Mouse (Mus musculus) kidney, embryonic 15.5 days (tissue): ENCODE results near the gene Maip1. TPM values are rescaled to one million over a fixed set of nuclear protein-coding genes. Genes with fewer than 3 reads are reported as not detected.
A peak's percentile ranks its signal among the peaks of the same experiment; 100 is the strongest.

ENCODE experiments used
- ATAC-seq: fragments of 200-750 bp; cut with Nextera tagmentation; replicated peaks from 2 replicates; pipeline ENCODE4 v1.8.0; 2017; ENCODE audit warnings: moderate TSS enrichment; ENCODE audit not compliant: low FRiP score
- H3K27ac ChIP-seq: fragments of 300-500 bp; sonication (generic); 2 replicates; pipeline ENCODE4 v1.5.1; 2015; ENCODE audit warnings: mild to moderate bottlenecking, inconsistent platforms
- H3K27me3 ChIP-seq: fragments of 300-500 bp; sonication (generic); 2 replicates; pipeline ENCODE4 v1.6.1; 2015; ENCODE audit warnings: inconsistent platforms
- H3K36me3 ChIP-seq: fragments of 300-500 bp; sonication (generic); 2 replicates; pipeline ENCODE4 v1.6.1; 2015; ENCODE audit warnings: inconsistent platforms
- H3K4me1 ChIP-seq: fragments of 300-500 bp; sonication (generic); 2 replicates; pipeline ENCODE4 v1.6.1; 2015; ENCODE audit warnings: inconsistent platforms
- H3K4me2 ChIP-seq: fragments of 300-500 bp; sonication (generic); 2 replicates; pipeline ENCODE4 v1.6.1; 2015; ENCODE audit warnings: moderate library complexity, mild to moderate bottlenecking, inconsistent platforms
- H3K4me3 ChIP-seq: fragments of 300-500 bp; sonication (generic); replicated peaks from 2 replicates; pipeline ENCODE4 v1.5.1; 2015; ENCODE audit warnings: mild to moderate bottlenecking, inconsistent platforms
- H3K9ac ChIP-seq: fragments of 300-500 bp; sonication (generic); 2 replicates; pipeline ENCODE4 v1.6.1; 2015; ENCODE audit warnings: mild to moderate bottlenecking, inconsistent platforms
- H3K9me3 ChIP-seq: fragments of 300-500 bp; sonication (generic); replicated peaks from 2 replicates; pipeline ENCODE4 v1.6.1; 2016; ENCODE audit warnings: inconsistent platforms
- WGBS: fragments of 180-500 bp; shearing (Covaris S2); methylation state at CpG from one replicate; pipeline ENCODE4 v1.1.7; 2015; ENCODE audit warnings: mixed read lengths; 5-methylcytosine and 5-hydroxymethylcytosine counted together
- polyA plus RNA-seq: library from polyadenylated mRNA; unstranded; fragments of >200 nt; fragmentation: Nextera tagmentation; extraction: Ambion mirVana; gene quantifications from 2 replicates; pipeline ENCODE4 v1.2.1, GENCODE M21; 2015

The Maip1 gene
- polyA plus RNA-seq, result 20.4 and 21.8 TPM in 2 replicates

DNA sequence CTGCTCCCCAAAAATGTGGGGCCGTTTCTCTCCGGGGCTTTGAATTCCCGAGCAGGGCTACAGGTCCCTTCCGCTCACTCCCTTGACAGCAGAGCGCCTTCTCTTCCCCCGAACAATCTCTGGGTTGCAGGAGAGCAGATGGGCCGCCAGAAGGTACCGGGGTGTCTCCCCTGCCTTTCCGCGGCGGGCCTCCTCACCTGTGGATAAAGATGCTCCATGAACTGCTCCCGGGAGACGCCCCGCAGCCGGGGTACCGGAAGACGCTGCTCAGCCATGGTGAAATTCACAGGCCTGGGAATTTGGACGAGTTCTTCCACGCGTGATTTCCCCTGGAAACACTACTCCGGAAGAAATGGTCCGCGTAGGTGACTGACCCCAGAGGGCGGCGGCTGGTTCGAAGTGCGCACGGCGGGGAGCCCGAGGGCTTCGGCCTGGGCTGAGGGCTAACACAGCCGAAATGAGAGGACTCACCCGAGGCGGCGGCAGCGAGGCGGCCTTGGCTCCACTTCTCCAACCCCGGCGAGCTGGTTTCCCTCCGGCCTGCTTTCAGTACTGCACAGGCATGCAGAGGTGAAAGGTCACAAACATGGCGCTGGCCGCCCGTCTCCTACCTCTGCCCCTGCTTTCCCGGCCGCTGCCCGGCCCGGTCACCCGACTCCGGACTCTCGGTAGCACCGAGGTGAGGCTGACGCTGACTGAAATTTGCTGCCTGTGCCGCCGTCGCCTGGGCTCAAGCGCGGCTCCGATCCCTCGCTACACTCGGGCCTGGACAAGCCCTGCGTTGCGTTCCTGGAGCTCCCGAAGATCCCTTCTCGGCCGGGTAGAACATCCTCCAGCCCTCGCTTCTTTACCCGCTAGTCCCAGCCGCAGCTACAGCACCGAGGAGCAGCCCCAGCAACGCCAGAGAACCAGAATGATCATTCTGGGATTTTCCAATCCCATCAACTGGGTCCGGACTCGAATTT, at the start of gene Maip1, which contains the start of gene Tyw5:
Maip1 (plus strand) TSS at position 142 of the 965 bp plus-strand sequence.
Tyw5 (minus strand) TSS at position 915 of the 965 bp plus-strand sequence.
- Histone ChIP-seq H3K9me3 (no peaks in the 10 kb centered on the region), H3K9ac (peak within 1 kb of the TSS; percentile 86), H3K4me1 (peaks cover 26% of the 10 kb centered on the region), H3K4me3 (peak within 1 kb of the TSS; percentile 81), H3K36me3 (peaks cover 3% of the 10 kb centered on the region; the same call in 1 of the 2 replicates), H3K27ac (peak within 1 kb of the TSS; percentile 94), H3K27me3 (no peaks in the 10 kb centered on the region), H3K4me2 (peak within 1 kb of the TSS; percentile 74)
- WGBS, result 0% methylated on average over 72 of the region's 72 CpGs
- ATAC-seq, result peak; percentile 94

DNA sequence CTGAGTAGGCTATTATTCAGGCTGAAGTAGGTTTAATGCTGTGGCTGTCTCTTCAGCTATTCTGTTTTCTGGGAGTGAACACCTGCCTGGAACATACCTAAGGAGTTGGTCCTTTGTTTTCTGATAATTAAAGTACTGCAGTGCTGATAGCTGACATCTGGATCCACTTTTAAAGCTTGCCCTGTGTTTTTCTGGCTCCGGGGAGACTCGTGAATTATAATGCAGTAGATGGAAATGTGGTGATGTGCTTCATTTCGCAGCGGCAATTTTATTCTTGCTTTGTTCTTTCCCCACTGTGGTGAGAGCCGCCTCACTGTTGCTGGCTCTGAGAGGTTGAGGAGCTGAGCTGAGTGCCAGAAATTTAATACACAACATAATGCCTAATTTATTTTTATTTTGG, 47.6 kb upstream of the Maip1 start:
- no peak overlapping the region for H3K9ac ChIP-seq
- ATAC-seq, result no peak
- no peaks in the 10 kb centered on the region for H3K4me1 ChIP-seq
- no peak overlapping the region for H3K4me3 ChIP-seq
- WGBS, result 63% methylated on average over 5 of the region's 5 CpGs
- no peaks in the 10 kb centered on the region for H3K36me3 ChIP-seq
- no peaks in the 10 kb centered on the region for H3K27me3 ChIP-seq
- H3K27ac ChIP-seq, result no peak overlapping the region
- H3K4me2 ChIP-seq, result no peak overlapping the region
- no peaks in the 10 kb centered on the region for H3K9me3 ChIP-seq

DNA sequence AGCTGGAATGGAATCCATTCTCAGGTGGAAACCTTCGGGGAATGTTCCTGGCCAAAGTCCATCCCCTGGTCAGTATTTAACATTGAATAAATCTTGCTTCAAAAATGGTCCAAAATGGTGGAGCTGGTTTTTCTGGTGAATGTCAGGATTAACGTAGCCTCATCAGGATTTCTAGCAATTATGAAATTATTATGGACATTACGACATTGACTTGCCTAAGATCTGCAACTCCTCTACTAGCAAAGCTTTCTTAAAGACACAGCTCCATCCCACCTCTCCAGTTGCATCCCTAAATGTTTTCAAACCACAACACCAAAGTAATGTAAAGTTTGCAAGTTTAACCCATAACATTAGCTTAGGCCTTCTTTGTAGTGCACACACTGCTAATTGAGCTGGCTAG, 38.7 kb upstream of the Maip1 start:
- ATAC-seq, result no peak
- no peaks in the 10 kb centered on the region for H3K4me1 ChIP-seq
- H3K4me2 ChIP-seq, result no peak overlapping the region
- 87% methylated on average over 3 of the region's 3 CpGs for WGBS
- no peaks in the 10 kb centered on the region for H3K27me3 ChIP-seq
- H3K4me3 ChIP-seq, result no peak overlapping the region
- H3K36me3 ChIP-seq, result no peaks in the 10 kb centered on the region
- no peak overlapping the region for H3K27ac ChIP-seq
- H3K9me3 ChIP-seq, result no peaks in the 10 kb centered on the region
- no peak overlapping the region for H3K9ac ChIP-seq

DNA sequence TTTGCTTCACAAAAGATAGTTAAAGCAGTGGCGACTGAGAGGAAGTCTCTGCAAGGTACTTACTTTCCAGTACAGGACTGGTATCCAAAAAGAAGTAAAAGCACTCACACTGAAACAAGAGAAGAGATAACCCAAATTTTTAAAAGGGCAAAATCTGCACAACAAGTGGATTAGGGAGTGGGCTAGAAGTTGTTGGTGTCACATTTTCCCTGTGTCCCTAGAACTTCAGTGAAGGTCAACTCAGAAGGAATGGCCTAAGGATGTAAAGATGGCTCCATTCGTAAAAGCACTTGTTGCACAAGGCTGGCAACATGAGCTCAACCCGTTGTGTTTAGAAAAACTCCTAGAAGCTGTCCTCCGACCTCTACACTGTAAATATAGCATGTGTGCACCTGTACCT, 37.0 kb upstream of the Maip1 start:
- Histone ChIP-seq H3K4me2 (no peak overlapping the region), H3K9ac (no peak overlapping the region), H3K9me3 (no peaks in the 10 kb centered on the region), H3K27me3 (no peaks in the 10 kb centered on the region), H3K36me3 (no peaks in the 10 kb centered on the region; the same call in 1 of the 2 replicates), H3K27ac (no peak overlapping the region), H3K4me1 (no peaks in the 10 kb centered on the region), H3K4me3 (no peak overlapping the region)
- ATAC-seq, result no peak
- WGBS, result 81% methylated on average over 4 of the region's 4 CpGs

DNA sequence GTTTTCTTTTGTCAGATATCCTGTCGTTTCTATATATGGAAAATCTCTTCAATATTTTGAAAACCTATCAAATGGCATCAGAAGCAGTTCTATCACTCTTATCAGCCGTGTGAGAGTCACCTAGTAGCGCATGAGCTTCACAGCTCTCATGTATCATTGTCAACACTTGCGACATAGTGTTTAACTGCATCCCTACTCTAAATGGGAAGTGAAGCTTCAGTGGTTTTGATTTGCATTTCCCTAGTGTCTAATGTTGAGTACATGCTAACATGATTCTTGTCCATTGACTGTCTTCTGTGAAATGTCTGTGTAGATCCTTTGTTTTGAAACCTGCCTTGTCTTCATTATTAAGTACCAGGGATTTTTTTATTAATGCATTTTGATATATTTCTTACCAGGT, 35.7 kb upstream of the Maip1 start:
- Histone ChIP-seq H3K27ac (no peak overlapping the region), H3K4me2 (no peak overlapping the region), H3K4me1 (no peaks in the 10 kb centered on the region), H3K36me3 (no peaks in the 10 kb centered on the region; the same call in 1 of the 2 replicates), H3K27me3 (no peaks in the 10 kb centered on the region), H3K9ac (no peak overlapping the region), H3K9me3 (no peaks in the 10 kb centered on the region), H3K4me3 (no peak overlapping the region)
- WGBS, result 79% methylated on average over 4 of the region's 4 CpGs
- no peak for ATAC-seq

DNA sequence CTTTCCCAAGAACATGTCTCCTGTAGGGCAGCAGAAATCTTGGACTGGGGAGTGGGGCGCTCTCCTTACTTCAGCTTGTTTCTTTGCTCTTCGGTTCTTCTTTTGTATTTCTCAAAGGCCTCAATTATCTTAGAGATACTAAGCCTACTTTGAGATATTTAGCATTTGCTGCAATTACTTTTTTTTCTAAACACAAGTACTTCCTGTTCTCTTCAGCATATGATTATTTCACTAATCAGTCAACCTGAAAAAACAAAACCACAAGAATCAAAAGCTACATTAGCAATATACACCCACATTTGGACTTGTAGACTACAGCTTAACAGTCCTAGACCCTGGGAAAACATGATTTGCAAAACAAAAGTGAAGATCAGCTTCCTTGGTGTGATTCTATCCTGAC, 30.9 kb upstream of the Maip1 start:
- no peak for ATAC-seq
- Histone ChIP-seq H3K27ac (no peak overlapping the region), H3K36me3 (peaks cover 5% of the 10 kb centered on the region), H3K4me3 (no peak overlapping the region), H3K9ac (no peak overlapping the region), H3K4me1 (peaks cover 12% of the 10 kb centered on the region), H3K9me3 (no peaks in the 10 kb centered on the region), H3K27me3 (no peaks in the 10 kb centered on the region), H3K4me2 (no peak overlapping the region)
- whole genome bisulfite sequencing, result 90% methylated on average over 2 of the region's 2 CpGs

DNA sequence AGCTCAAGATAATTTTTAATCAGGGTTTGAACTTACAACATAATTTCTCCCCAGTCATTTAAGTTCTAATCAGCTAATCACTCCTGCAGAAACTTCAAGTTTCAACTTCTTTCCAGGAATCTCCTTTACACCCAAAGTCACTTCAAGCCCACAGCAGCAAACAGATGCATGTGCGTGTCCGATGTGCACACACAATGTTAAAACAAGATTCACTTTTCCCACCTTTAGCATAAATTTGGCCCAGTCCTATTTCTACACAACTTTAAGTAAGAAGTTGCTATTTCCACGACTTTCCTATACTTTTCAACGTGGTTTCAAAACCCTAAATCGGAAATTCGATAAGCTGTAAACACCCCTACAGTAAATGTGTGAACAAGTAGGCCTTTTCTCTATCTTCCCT, 29.3 kb upstream of the Maip1 start:
- no peaks in the 10 kb centered on the region for H3K27me3 ChIP-seq
- H3K9ac ChIP-seq, result peak overlapping the region; percentile 38; the same call in 1 of the 2 replicates
- no peaks in the 10 kb centered on the region for H3K9me3 ChIP-seq
- peak overlapping the region; percentile 95 for H3K4me3 ChIP-seq
- 66% methylated on average over 6 of the region's 6 CpGs for WGBS
- peaks cover 12% of the 10 kb centered on the region for H3K4me1 ChIP-seq
- H3K4me2 ChIP-seq, result peak overlapping the region; percentile 93
- H3K36me3 ChIP-seq, result peaks cover 5% of the 10 kb centered on the region
- ATAC-seq, result no peak
- H3K27ac ChIP-seq, result peak overlapping the region; percentile 38; the same call in 1 of the 2 replicates

DNA sequence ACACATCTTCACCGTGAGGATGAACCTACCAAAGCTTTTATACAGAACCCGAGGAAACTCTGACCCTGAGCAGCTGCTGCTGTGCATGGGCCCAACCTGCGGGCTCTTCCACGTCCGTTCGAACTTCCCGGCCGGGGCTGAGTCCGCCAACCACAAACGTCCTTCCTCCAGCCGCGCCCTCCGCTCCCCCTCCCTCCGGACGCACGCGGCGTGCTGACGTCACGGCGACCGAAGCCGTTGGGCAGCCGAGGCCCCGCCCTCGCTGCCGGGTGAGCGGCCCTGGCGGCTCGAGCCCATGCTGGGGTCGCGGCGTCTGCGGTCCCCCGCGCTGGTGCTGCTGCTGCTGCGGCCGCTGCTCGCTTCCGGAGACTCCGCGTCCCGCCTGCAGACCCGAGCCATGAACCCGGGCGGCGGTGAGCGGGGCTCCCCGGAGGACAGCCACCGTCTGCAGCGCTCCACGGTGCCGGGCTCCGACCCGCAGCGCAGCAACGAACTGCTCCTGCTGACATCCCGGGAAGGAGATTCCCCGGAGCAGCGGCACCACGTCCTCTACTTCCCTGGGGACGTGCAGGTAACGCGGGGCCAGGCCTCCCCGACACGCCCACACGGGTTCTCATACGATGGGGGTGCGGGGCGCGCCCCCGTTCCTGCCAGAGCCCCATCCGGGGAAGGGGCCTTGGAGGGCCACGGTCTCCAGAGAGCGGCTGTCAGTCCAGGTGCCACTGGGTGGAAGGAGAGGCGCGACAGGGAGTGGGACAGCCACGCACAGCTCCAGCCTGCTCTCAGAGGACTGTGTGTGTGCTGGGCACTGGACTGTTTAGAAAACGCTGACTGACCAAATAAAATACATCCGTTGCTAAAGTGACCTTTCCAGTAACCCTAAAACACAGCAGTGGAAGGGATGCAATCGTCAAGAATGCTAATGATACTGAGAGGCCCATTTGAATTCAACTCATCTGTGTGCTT, 28.5 kb upstream of the Maip1 start, which contains the start of gene 1700066M21Rik:
1700066M21Rik (plus strand) TSS at position 245 of the 966 bp plus-strand sequence.
- H3K4me3 ChIP-seq, result peak within 1 kb of the TSS; percentile 95
- peak; percentile 97 for ATAC-seq
- peak within 1 kb of the TSS; percentile 86 for H3K27ac ChIP-seq
- H3K36me3 ChIP-seq, result peaks cover 5% of the 10 kb centered on the region
- H3K4me1 ChIP-seq, result peaks cover 12% of the 10 kb centered on the region
- H3K27me3 ChIP-seq, result no peaks in the 10 kb centered on the region
- H3K9me3 ChIP-seq, result no peaks in the 10 kb centered on the region
- WGBS, result under 1% methylated on average over 79 of the region's 81 CpGs
- H3K4me2 ChIP-seq, result peak within 1 kb of the TSS; percentile 93
- H3K9ac ChIP-seq, result peak within 1 kb of the TSS; percentile 90

DNA sequence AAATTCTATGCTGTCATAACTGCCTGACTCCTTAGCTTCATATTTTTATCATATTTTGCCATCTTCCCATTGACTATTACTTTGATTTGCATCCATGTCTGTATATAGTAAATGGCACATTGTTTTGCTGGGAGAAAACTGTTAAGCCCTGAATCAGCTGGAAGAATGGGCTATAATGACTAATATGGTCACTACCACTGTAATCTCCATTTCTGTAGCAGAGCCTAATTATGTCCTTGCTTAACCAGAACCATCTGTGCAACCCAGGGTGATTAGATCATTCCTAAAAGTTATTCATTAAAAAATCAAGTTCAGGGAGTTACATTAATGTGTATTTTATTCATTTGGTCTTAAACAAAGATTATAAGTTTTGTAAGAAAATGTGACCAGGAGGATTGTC, 19.6 kb upstream of the Maip1 start:
- Histone ChIP-seq H3K36me3 (peaks cover 37% of the 10 kb centered on the region), H3K4me1 (no peaks in the 10 kb centered on the region), H3K4me2 (no peak overlapping the region), H3K27me3 (no peaks in the 10 kb centered on the region), H3K4me3 (no peak overlapping the region), H3K9me3 (no peaks in the 10 kb centered on the region), H3K27ac (no peak overlapping the region), H3K9ac (no peak overlapping the region)
- ATAC-seq, result no peak

DNA sequence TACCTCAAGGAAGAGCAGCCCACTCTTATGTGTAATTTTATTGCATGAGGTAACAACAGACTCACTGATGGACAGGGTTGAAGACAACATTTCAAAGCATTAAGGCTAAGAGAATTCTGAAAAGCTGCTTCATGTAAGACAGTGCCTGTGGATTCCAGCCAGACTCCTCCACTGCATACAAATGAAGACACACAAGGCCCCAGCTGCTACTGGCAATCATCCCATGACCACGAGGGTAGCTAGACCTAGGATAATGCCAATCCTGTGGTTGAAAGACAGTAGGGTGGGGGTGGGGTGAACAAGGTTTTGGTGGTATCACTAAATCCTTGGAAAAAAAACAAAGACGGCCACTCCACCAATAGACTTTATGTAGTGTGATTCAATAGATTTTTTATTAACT, 18.3 kb upstream of the Maip1 start:
- 87% methylated on average over 2 of the region's 2 CpGs for WGBS
- ATAC-seq, result no peak

DNA sequence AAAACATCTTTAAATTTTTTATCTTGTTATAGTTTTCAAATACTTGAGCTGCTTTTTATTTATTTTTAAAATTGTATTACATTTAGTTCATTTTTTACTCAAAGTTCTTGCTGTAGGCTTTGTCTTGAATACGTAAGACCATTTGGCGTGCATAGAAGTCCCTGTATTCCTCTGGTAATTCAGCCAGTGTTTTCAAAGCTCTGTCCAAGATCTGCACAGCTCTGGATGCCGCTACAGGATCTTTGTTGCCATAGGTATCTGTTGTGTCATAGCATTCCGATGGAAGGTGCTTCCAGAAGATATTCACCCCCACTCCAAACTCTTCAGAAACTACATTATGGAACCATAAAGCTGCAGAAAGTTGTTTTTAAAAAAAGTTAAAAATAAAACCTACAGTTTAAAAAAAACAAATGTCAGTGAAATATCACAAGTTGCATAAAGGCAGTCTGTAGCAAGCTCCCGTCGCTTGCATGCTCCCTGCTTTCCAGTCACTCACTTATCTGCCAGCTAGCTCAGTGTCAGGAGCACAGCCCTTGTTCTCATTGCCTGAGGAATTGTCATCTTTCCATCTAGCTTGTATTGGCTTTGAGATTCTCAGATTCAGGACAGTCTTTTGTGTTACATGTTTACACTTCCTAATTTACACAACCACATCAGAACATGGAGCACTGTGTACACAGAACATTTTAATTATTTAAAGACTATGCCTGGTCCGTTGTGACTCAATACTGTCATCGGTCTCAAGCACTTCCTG, 17.5 kb upstream of the Maip1 start:
- no peak overlapping the region for H3K9ac ChIP-seq
- WGBS, result 96% methylated on average over 8 of the region's 8 CpGs
- no peak overlapping the region for H3K27ac ChIP-seq
- H3K36me3 ChIP-seq, result peaks cover 52% of the 10 kb centered on the region
- H3K27me3 ChIP-seq, result no peaks in the 10 kb centered on the region
- ATAC-seq, result no peak
- H3K4me2 ChIP-seq, result no peak overlapping the region
- H3K4me1 ChIP-seq, result no peaks in the 10 kb centered on the region
- H3K4me3 ChIP-seq, result no peak overlapping the region
- no peaks in the 10 kb centered on the region for H3K9me3 ChIP-seq

More for the DNA sequence above, 18.3 kb upstream of the Maip1 start:
- Histone ChIP-seq H3K27ac (no peak overlapping the region), H3K4me2 (no peak overlapping the region), H3K4me1 (no peaks in the 10 kb centered on the region), H3K4me3 (no peak overlapping the region), H3K9ac (no peak overlapping the region), H3K9me3 (no peaks in the 10 kb centered on the region), H3K36me3 (peaks cover 48% of the 10 kb centered on the region), H3K27me3 (no peaks in the 10 kb centered on the region)
